Mouse (Mus musculus): Measurements from ENCODE around the gene Rbm17. TPM values are rescaled to one million over a fixed set of nuclear protein-coding genes. Genes with fewer than 3 reads are reported as not detected.

Gene Rbm17
- total and polyA plus RNA-seq, 2 experiments from 2014 or later, result 57.3 to 128 TPM

DNA sequence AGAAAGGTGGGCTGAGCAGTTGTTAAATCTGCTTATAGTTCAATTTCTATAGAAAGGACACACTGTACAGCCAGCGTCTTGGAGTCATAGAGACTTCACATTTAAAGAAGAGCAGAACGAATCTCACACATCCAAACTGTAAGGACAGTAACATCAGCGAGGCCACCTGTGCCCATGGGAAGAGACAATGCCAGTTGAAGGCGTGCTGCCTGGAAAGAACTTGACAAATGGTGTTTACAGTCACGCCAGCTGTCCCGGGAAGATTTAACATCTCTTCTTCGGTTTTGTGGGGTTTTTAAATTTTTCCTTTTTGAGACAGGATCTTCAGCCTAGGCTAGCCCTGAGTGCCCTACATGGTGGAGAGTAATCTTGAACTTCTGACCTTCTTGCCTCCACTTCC, 45.3 kb downstream of the Rbm17 start:
- no peak overlapping the region for H3K4me3 ChIP-seq (ENCODE audit: low read length)
- no peak for ATAC-seq
- no peak overlapping the region for H3K27ac ChIP-seq
- H3K9me3 ChIP-seq (ENCODE audit: low read length), result no peaks in the 10 kb centered on the region
- H3K36me3 ChIP-seq (ENCODE audit: insufficient read depth, low read length), result no peaks in the 10 kb centered on the region
- 86% methylated on average over 7 of the region's 7 CpGs for WGBS
- H3K9ac ChIP-seq (replicated peaks; ENCODE audit: low read length), result no peak overlapping the region
- H3K4me2 ChIP-seq (ENCODE audit: low read depth, low read length), result no peak overlapping the region
- no peak for TF ChIP-seq CTCF (IDR thresholded peaks at IDR 0.05; ENCODE audit: low read depth)
- DNase-seq (ENCODE audit: low spot score), result no peak
- no peaks in the 10 kb centered on the region for H3K4me1 ChIP-seq (ENCODE audit: insufficient read depth, low read length)
- H3K27me3 ChIP-seq (ENCODE audit: insufficient read depth, low read length), result no peaks in the 10 kb centered on the region

DNA sequence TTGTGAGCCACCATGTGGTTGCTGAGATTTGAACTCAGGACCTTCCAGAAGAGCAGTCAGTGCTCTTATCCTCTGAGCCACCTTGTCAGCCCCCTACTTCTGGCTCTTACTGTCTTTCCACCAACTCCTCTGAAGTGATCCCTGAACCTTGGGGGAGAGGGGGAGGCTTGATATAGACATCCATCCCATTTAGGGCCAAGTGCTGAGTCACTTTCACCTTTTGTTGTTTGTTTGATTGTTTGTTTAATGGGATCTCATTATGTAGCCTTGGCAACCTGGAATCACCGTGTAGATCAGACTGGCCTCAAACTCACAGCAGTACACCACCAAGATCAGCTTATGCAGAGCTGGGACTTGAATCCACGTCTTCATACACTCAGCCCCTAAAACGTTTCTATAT, 46.7 kb downstream of the Rbm17 start:
- Histone ChIP-seq H3K27ac (no peak overlapping the region), H3K27me3 (ENCODE audit: insufficient read depth, low read length) (no peaks in the 10 kb centered on the region), H3K4me2 (ENCODE audit: low read depth, low read length) (no peak overlapping the region), H3K4me1 (ENCODE audit: insufficient read depth, low read length) (peaks cover 7% of the 10 kb centered on the region), H3K9me3 (ENCODE audit: low read length) (no peaks in the 10 kb centered on the region), H3K9ac (replicated peaks; ENCODE audit: low read length) (no peak overlapping the region), H3K36me3 (ENCODE audit: insufficient read depth, low read length) (no peaks in the 10 kb centered on the region), H3K4me3 (ENCODE audit: low read length) (no peak overlapping the region)
- no peak for ATAC-seq
- WGBS, result 58% methylated on average over 3 of the region's 3 CpGs
- DNase-seq (ENCODE audit: low spot score), result no peak
- TF ChIP-seq CTCF (IDR thresholded peaks at IDR 0.05; ENCODE audit: low read depth), result no peak

DNA sequence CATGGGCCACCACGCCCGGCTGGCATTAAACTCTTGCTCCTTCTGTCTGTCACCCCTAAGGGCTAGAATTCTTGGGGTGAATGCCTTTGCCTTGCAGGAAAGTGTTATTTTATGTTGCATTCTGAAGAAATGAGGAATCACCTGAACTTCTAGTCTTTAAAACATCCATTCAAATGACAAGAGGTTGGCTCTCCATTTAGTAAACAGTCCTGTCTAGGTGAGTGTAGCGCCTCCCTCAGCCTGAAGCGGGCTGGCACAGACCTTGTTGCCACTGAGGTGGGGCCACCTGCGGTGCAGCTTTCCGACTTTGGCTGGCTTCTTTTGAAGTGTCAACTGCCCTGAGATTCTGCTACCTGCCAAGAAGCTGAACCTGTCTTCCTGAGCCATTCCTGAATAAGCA, 48.6 kb downstream of the Rbm17 start:
- Histone ChIP-seq H3K9me3 (ENCODE audit: low read length) (no peaks in the 10 kb centered on the region), H3K36me3 (ENCODE audit: insufficient read depth, low read length) (no peaks in the 10 kb centered on the region), H3K4me3 (ENCODE audit: low read length) (no peak overlapping the region), H3K9ac (replicated peaks; ENCODE audit: low read length) (no peak overlapping the region), H3K27me3 (ENCODE audit: insufficient read depth, low read length) (no peaks in the 10 kb centered on the region), H3K27ac (no peak overlapping the region), H3K4me2 (ENCODE audit: low read depth, low read length) (no peak overlapping the region), H3K4me1 (ENCODE audit: insufficient read depth, low read length) (peaks cover 7% of the 10 kb centered on the region)
- 52% methylated on average over 6 of the region's 6 CpGs for WGBS
- no peak for DNase-seq (ENCODE audit: low spot score)
- no peak for TF ChIP-seq CTCF (IDR thresholded peaks at IDR 0.05; ENCODE audit: low read depth)
- ATAC-seq, result no peak

DNA sequence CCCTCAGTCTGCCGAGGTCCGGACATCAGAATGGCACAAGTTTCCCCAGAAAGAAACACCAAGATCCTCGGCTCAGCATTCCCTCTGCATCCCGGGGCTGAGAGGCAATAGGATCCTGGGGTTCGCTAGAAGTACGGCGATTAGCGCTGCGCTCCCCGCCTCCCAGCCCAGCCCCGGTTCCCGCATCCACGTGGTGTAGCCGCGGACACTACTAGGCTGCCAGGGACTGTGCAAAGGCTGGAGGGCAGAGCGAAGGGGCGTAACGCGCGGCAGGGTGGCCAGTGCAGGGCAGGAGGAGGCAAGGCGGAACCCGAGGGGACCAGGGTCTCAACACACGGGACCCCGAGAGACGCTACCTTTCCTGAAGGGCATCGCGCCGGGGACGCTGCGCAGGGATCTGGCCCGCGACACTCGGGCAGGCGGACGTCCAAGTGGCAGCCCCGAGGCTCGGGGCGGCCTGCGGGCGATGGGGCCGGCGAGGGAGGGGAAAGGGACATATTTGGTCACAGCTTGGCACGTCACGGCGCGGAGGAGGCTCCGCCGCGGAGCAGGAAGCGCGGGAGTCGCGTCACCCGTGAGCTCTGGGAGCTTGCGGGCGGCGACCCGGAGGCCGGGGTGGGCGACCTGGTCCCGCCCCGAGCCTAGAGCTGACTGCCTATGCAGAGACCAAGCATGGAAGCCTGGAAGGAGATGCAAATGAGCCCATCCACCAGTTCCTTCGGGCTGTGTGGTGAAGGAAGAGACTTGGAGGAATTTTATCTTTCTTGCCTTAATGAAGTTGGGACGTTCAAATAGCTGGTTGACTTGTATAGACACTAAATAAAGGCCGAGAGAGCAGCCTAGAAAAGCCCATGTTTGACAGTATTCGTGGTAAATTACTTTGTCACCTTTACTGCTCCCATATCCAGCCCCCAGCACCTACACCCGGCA, 50.2 kb downstream of the Rbm17 start, which contains the start of gene Pfkfb3:
Pfkfb3 (minus strand) TSS at position 607 of the 930 bp plus-strand sequence.
- WGBS, result 2% methylated on average over 67 of the region's 67 CpGs

DNA sequence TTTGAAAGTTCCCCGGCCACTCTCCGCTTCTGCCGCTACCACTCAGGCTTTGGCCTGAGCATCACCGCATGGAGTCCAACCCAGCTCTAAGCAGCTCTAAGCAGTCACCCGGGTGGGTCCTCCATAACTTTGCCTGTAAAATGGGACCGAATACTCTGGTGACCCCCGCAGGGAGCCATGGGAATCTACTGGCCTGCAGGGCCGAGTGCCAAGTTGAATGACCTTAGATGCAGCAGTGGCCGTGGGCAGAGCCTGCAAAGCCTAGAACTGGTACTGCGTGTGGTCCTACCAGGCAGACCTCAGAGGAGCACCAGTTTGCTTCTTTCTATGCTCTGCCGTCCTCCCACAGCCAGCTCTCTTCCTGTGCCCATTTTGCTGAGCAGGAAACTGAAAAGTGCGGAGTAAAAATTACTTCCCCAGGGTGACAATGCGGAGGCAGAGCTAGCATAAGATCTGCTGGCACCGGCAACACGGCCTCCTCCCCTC, 50.9 kb downstream of the Rbm17 start:
- no peak for TF ChIP-seq CTCF (IDR thresholded peaks at IDR 0.05; ENCODE audit: low read depth)
- H3K9ac ChIP-seq (replicated peaks; ENCODE audit: low read length), result peak overlapping the region; percentile 60
- no peaks in the 10 kb centered on the region for H3K36me3 ChIP-seq (ENCODE audit: insufficient read depth, low read length)
- DNase-seq (ENCODE audit: low spot score) (peak; percentile 14), ATAC-seq (peak; percentile 44)
- no peaks in the 10 kb centered on the region for H3K9me3 ChIP-seq (ENCODE audit: low read length)
- no peak overlapping the region for H3K27ac ChIP-seq
- H3K27me3 ChIP-seq (ENCODE audit: insufficient read depth, low read length), result no peaks in the 10 kb centered on the region
- H3K4me1 ChIP-seq (ENCODE audit: insufficient read depth, low read length), result peaks cover 7% of the 10 kb centered on the region
- H3K4me2 ChIP-seq (ENCODE audit: low read depth, low read length), result peak overlapping the region; percentile 97
- 7% methylated on average over 15 of the region's 15 CpGs for WGBS
- peak overlapping the region; percentile 57 for H3K4me3 ChIP-seq (ENCODE audit: low read length)

More for the DNA sequence above, 50.2 kb downstream of the Rbm17 start, which contains the start of gene Pfkfb3:
- Histone ChIP-seq H3K36me3 (ENCODE audit: insufficient read depth, low read length) (no peaks in the 10 kb centered on the region), H3K4me3 (ENCODE audit: low read length) (peak within 1 kb of the TSS; percentile 57), H3K27ac (peak within 1 kb of the TSS; percentile 26; the same call in 1 of the 2 replicates), H3K4me1 (ENCODE audit: insufficient read depth, low read length) (peaks cover 7% of the 10 kb centered on the region), H3K9ac (replicated peaks; ENCODE audit: low read length) (peak within 1 kb of the TSS; percentile 60), H3K27me3 (ENCODE audit: insufficient read depth, low read length) (no peaks in the 10 kb centered on the region), H3K4me2 (ENCODE audit: low read depth, low read length) (peak within 1 kb of the TSS; percentile 97), H3K9me3 (ENCODE audit: low read length) (no peaks in the 10 kb centered on the region)
- no peak for TF ChIP-seq CTCF (IDR thresholded peaks at IDR 0.05; ENCODE audit: low read depth)
- peak; percentile 89 for ATAC-seq
- peak; percentile 67 for DNase-seq (ENCODE audit: low spot score)

DNA sequence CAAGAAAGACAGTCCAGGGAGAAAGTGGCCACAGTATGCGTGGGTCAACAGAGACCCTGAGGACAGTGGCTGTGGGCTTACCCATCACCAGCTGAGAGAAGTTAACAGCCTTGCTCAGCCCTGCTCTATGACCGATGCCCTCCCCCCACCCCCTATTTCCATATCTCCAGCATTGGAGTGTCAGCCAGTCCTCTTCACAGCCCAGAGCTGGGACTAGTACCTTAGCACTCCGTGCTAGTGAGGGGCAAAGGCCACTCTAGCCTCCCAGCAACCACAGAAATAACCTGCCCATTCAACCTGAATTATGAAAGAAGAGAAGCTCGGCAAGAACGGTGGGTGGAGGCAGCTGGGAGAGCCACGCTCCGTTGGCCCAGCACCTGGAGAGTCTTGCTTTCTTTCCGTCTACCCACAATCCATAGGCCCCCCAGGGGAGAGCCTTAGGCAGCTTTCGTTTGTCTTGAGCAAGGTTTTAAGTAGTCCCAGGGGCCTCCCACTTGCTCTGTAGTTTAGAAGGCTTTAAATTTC, 51.6 kb downstream of the Rbm17 start:
- H3K27me3 ChIP-seq (ENCODE audit: insufficient read depth, low read length), result no peaks in the 10 kb centered on the region
- no peaks in the 10 kb centered on the region for H3K36me3 ChIP-seq (ENCODE audit: insufficient read depth, low read length)
- 17% methylated on average over 9 of the region's 9 CpGs for WGBS
- ATAC-seq, result peak; percentile 27; the same call in 1 of the 2 replicates
- no peak overlapping the region for H3K27ac ChIP-seq
- no peak overlapping the region for H3K9ac ChIP-seq (replicated peaks; ENCODE audit: low read length)
- TF ChIP-seq CTCF (IDR thresholded peaks at IDR 0.05; ENCODE audit: low read depth), result no peak
- H3K9me3 ChIP-seq (ENCODE audit: low read length), result no peaks in the 10 kb centered on the region
- no peak overlapping the region for H3K4me3 ChIP-seq (ENCODE audit: low read length)
- no peak overlapping the region; the same call in 1 of the 2 replicates for H3K4me2 ChIP-seq (ENCODE audit: low read depth, low read length)
- peaks cover 7% of the 10 kb centered on the region for H3K4me1 ChIP-seq (ENCODE audit: insufficient read depth, low read length)
- peak; percentile 16 for DNase-seq (ENCODE audit: low spot score)

Data from hindbrain, postnatal 0 days (tissue).